Mouse (Mus musculus) small intestine, adult 2 months (tissue): ENCODE data around the gene Dlg2.

ENCODE experiments used
- CTCF ChIP-seq: fragments of 200-500 bp; IDR thresholded peaks from 2 replicates; pipeline ENCODE4 v1.5.1; 2012; ENCODE audit warnings: low read depth, mild to moderate bottlenecking, control low read depth, inconsistent platforms, low read length, moderate library complexity, mixed read lengths; ENCODE audit not compliant: insufficient replicate concordance, insufficient read length; ENCODE audit errors: extremely low read depth
- POLR2A ChIP-seq: fragments of 200-500 bp; IDR thresholded peaks from 2 replicates; pipeline ENCODE4 v1.6.1; 2012; ENCODE audit warnings: low read depth, mild to moderate bottlenecking, control low read depth, inconsistent platforms, low read length, moderate library complexity

DNA sequence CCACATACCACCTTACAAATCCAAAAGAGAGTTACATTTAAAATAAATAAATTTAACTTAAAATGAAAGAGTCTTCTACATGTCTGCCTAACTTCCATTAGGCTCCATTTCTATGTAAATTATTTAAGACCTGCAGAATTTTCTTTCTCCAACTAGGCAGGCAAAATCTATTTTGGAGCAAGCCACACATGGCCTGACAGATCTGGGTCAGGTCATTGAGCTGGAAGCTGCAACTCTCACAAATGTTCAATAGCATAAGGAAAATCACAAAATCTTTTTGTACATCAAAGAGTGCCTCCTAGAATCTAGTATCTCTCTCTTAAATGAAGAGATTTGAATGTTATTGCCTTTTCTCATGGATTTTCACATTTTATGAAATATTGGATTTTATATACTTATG, 44.3 kb upstream of the Dlg2 start:
- no peak for TF ChIP-seq CTCF
- no peak for TF ChIP-seq POLR2A
